In the genomic region with DNA sequence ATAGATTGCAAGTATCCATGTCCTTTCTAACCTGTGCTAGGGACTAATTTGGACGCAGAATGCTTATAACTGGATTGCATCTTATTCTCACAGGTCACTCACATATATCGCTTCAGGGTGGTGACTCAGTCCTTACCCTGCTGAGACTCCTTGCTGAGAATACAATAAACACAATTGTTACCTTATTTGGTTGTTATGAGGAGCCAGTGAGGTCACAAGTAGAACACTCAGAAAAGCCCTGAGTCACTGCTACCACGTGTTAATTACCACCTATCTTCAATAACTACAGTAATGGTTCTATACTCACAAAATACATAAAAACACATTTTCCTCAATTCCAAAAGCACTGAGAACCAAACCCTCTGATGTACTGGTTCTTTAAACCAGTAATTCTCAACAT, we compare ENCODE assay signal across 16 mouse cellular contexts.
DNase-seq lines count a peak whose midpoint lies in the region.
"Had no signal": no experiment of that assay in that cellular context is flagged by ENCODE, and none has a peak within 500 bp of the region (broad histone marks: within the 10 kb centered on the region; RNA-seq: fewer than 3 reads in every experiment).

No protein-coding gene starts in this region.

- intact Hi-C loops in heart, postnatal 10 days (cut with DNase I) = no loop called here

- DNase-seq in 3T3-L1 (ENCODE audit: low read depth, low spot score) = peak; percentile 75
- DNase-seq in NIH3T3 (ENCODE audit: low read depth) = peak; percentile 3
- DNase-seq in large intestine, adult 2 months (ENCODE audit: low read depth, low spot score) = peak; percentile 56
- DNase-seq in gastrocnemius, postnatal 4 days (ENCODE audit: low spot score in 2 of 2) = no peak
- no peak for DNase-seq in cerebellum, postnatal 4 days (ENCODE audit: low spot score in 2 of 2)
- no peak for DNase-seq in heart, postnatal 10 days
- DNase-seq: adrenal gland, postnatal 10 days; adrenal gland, postnatal 36 days; B cell, adult 2 months; cerebellum, adult 18-20 months; cerebellum, adult 9-10 months; cerebellum, postnatal 25 days; forebrain, postnatal 0 days; gastrocnemius, postnatal 25 days; heart, adult 2 months; kidney, adult 18-20 months had no signal

- 19% methylated on average over 3 of the region's 3 CpGs for WGBS in large intestine, adult 2 months

Comparison
In these comparisons a context has a peak if more than half of its experiments do, and no peak if none do; other contexts are left out.
1. DNase-seq: peak in 3T3-L1 (single experiment), NIH3T3 (single experiment) and large intestine, adult 2 months (single experiment); none in gastrocnemius, postnatal 4 days (0 of 2), cerebellum, postnatal 4 days (0 of 2) and heart, postnatal 10 days (0 of 2).